Mouse (Mus musculus) T-helper 17 cell (primary cell): ENCODE results near the gene Spp2.

Experiments used
- in situ Hi-C, 2 experiments: fragments of 300-600 bp; cut with MboI, MseI; formaldehyde crosslinking; loops; 1 replicate in 1 of 2; 2 replicates in 1 of 2; pipeline ENCODE4 v1.15.1; 2025; ENCODE audit warnings: high pct_unique_total_duplicates in 2 of 2

Spp2 gene

DNA sequence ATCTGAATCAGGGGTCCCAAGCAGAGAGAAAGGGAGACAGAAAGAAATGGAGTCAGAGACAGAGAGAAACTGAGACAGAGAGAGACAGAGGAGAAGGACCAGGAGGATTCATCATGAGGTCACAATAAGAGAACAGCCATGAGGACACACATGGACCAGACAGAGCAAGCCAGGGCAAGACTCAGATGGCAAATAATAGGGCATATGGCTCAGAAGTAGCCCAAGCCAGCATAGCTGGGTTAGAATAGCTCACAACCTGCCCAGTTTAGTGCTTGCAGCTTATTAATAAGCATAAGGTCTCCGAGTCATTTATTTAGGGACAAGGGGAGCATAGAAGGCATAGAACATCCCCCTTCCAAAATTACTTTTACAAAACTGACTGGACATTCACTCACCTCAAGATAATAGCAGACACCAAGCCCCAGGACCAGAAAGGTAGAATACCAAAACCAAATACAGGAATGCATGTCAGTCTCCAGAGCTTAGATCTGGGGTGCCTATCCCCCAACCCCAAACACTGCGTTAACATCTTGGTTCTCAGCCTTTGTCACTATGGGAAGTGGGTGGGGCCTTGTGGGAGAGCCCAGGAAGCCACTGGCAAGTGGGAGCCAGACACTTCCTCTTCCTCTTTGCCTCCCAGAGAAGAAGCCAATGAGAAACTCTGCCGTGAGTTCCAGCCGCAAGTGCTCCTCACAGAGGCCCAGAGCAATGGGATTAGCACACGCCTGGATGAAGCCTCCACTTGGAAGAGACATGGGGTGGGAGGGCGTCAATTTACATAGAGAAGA lies 26.5 kb downstream of the Spp2 start:
- in situ Hi-C loops: no loop called here

DNA sequence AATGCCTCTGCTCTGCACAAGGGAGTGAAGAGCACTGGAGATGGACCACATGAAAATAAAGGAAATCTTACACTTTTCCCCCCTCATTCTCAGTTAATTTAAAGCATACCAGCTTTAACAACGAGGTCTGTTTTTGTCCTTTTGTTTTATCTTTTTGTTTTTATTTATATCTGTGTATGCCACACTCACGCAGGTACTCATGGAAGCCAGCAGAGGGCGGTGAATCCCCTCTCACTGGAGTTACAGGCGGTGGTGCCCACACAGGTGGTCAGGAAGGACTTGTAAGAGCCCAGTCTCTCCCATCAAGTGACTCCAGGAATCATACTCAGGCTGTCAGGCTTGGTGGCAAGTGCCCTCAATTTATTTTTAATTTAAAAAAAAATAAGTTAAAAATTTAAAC lies 27.3 kb downstream of the Spp2 start:
- in situ Hi-C loops: no loop called here

DNA sequence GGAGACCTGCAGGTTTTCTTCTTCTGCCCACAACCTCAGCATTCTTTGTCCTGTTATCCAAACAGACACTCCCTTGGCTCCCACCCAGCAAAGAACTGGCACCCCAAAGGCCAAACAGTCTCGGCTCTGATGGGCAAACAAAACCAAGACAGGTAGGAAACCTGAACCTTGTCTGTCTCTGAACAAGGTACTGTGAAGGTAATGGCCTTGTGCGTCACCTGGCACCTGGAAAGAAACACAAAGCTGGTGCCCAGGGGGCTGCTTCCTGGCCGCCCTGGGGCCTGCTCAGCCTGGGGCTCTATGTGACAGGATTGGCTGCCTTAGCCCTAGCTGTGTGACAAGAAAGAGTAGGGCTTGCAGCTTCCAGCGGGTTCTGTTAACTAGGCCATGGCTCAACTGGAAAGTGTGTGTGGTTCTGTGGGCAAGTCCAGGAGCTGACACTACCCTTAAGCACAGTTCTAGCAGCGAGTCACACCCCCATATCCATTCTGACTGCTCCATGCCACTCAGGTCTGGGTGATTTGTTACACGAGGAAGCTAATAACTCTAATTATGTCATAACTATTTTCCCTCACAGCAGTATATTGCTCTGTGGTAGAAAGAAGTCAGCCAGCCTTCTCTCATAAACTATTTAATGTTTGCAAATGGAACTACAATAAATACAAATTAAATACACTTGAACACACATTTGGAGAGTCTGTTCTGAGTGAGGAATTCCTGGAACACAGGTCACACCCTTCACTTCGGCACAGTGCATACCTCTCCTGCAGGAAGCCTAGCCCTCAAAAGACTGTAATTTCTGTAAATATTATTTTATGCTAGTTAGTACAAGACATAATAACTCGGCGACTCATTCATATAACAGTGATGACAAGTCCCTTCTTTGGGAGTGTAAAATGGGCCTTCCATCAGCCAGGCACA lies 30.7 kb downstream of the Spp2 start:
- in situ Hi-C loops: no loop called here

DNA sequence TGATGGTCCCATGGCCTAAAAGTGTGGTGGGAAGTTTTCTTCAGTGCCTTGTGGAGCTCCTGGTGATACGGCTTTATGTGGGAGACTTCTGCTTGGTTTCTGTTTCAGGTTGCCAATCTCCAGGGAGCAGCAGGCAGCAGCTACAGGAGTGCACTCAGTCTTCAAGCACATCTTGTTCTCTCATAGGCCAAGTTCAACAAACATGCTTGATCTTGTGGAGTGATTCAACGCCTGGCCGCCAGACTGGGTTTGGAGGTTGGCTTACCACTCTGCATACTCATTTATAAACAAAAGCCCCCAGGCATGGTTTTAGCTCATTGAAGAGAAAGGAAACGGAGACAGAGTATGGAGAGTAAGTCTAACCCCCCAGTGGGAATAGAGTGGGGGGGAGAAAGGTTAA lies 36.6 kb downstream of the Spp2 start:
- in situ Hi-C loops: no loop called here

DNA sequence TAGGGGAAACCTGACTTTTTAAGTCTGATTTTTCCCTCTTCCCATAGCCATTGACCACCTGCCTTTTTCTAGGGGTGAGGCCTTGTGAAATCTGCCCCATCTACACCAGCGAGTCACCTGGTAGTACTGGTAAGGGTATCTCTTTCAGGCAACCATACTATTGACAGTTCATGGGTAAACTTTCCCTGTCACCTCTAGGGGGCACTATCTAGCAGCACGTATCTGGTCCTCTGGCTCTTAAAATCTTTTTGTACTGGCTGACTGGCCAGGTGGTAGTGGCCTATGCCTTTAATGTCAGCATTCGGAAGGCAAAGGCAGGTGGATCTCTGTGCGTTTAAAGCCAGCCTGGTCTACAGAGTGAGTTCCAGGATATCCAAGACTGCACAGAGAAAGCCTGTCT lies 38.6 kb downstream of the Spp2 start:
- in situ Hi-C loops: loop anchor here in 1 of 2 experiments (5.0 kb wide), 1 partner anchor 117 kb away; no protein-coding TSS in a partner anchor

DNA sequence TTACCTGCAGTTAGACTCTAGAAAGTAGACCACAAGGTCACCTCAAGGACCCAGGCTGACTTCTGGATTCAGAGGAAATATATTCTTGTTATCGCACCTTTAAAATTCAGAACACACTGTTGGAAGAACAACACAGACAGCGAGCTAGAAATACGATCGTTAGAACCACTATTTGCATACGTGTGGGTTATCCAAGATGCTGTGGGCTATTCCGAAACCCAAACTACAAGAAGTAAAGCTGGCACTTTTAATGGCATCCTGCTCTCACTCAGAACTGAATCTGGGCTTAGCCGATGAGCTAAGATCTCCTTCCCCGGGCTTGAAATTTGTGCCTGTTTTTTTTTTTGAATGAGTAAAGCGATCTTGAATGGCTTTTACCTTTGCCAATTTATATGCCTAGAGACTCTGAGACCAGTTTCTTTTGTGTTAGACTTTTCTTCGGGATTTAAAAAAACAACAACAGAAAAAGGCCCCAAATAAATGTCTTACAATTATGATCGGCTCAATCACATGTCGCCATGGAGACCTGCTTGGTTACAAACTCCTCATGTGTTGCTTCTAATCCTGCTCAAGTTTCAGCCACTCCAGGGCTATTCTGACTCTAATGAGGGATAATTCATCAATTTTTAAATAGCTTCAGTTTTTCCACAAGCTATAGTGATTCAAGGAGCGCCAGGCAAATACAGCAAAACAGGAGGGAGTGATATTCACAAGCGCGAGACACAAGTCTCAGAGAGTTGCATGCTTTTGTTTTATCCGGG lies 39.7 kb downstream of the Spp2 start:
- in situ Hi-C loops: loop anchor here in 1 of 2 experiments (5.0 kb wide), 1 partner anchor 116 kb away; no protein-coding TSS in a partner anchor

DNA sequence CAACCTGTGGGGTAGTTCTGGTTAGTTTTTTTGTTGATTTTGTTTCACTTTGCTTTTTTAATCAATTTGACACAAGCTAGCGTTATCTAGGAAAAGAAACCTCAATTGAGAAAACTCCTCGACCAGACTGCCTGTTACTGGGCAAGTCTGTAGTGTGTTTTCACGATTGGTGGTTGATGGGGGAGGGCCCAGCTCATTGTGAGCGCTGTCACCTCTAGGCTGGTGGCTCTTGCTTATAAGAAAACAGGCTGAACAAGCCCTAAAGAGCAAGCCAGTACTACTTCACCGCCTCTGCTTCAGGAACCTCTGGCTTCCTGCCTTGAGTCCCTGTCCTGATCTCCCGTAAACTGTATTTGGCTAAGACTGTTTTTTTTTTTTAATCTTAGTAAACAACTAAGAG lies 40.7 kb downstream of the Spp2 start:
- in situ Hi-C loops: loop anchor here in 1 of 2 experiments (5.0 kb wide), 1 partner anchor 115 kb away; no protein-coding TSS in a partner anchor

DNA sequence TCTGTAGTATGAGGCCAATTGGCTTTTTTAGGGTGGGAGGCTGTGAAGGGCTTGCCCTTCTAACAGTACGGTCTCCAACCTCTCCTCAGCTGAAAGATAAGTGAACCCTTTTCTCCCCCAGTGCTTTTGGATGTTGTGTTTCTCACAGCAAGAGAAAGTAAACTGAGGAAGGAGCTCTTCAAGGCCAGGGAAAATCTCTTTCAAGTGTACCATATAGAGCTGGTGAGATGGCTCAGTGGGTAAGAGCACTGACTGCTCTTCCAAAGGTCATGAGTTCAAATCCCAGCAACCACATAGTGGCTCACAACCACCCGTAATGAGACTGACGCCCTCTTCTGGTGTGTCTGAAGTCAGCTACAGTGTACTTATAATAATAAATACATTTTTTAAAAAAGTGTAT lies 41.3 kb downstream of the Spp2 start:
- in situ Hi-C loops: loop anchor here in 1 of 2 experiments (5.0 kb wide), 1 partner anchor 114 kb away; no protein-coding TSS in a partner anchor

DNA sequence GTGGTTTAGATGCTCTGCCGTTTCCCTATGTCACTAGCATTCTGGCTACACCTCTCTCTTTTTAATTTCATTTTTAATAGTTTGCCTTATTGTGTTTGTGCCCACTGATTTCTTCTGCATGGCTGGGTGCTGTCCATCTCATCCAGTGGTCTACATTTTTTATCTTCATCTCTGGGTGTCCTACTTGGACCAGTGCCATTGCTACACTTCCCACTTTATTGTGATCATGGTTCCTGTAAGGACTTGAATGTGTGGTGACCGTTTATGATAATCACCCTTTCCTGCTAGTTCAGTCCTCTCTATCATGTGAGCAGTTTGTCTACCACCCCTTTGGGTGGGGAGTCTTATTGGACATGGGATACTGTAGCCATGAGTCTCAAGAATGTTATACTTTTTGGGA lies 43.0 kb downstream of the Spp2 start:
- in situ Hi-C loops: loop anchor here in 1 of 2 experiments (5.0 kb wide), 1 partner anchor 113 kb away; no protein-coding TSS in a partner anchor

DNA sequence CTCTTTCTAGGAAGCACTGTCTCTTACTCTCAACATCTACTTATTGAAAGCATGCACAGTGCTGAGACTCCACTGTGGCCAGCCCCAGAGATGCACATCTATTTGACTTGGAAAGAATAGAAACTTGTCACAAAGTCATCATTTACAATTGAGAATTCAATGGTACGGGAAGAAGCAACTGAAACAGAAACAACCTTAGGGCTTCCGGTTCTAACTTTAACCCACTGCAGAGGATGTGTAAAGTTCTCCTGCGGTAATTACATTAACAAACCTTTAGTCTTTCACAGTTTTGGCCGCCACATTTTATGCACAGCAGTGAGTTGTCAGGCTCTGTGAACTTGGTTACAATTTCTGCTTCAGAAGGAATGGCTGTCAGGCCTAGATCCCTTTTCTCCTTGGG lies 43.9 kb downstream of the Spp2 start:
- in situ Hi-C loops: no loop called here

DNA sequence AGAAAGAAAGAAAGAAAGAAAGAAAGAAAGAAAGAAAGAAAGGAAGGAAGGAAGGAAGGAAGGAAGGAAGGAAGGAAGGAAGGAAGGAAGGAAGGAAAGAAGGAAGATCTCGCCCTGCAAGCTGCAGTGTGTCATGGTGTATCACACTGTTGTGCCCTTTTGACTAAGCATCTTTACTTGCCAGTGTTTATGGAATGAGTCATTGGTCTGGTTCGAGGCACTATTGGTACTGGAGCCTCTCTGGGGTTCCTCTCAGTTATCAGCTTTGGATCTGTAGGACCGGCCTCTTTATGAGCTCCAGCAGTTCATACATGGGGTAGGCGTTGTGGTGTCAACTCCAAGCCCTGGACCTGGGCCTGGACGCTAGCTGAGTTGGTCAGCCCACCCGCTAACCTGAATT lies 45.4 kb downstream of the Spp2 start:
- in situ Hi-C loops: no loop called here

DNA sequence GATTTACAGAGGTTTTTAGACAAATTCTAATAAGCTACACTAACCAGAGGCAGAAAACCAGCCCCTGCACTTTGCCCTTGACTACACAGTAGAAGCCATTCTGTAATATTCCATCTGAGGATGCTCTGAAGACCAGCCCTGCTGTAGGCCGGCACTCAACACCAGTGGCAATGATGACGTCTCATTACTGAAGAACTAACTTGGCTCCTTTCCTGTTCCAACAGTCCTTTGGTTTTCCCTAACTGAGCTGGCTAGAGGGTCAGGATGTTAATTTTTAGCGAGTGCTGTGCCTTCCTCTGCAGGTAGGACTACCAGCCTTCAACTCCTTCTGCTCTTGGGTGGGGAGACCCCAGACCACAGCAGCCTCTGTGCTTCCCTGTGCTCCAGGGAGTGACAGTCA lies 47.9 kb downstream of the Spp2 start:
- in situ Hi-C loops: no loop called here

DNA sequence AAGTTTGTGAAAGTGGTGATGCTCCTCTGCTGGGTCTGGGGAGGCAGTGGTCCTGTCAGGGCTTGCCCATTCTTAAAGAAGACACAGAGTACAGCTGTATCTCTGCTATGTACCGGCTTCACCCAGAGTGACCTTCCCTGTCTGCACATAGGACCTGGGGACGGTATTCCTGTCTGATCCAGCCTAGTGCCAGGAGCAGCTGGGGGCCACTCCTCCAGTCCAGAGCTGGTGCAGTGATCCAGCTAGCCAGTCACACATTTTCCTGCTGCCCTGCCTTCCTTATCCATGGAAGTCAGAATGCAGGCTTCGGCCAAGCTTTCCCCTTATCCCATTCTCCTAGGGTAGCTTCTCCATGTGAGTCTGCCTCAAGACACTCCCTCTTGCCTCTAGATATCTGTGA lies 49.0 kb downstream of the Spp2 start:
- in situ Hi-C loops: no loop called here

DNA sequence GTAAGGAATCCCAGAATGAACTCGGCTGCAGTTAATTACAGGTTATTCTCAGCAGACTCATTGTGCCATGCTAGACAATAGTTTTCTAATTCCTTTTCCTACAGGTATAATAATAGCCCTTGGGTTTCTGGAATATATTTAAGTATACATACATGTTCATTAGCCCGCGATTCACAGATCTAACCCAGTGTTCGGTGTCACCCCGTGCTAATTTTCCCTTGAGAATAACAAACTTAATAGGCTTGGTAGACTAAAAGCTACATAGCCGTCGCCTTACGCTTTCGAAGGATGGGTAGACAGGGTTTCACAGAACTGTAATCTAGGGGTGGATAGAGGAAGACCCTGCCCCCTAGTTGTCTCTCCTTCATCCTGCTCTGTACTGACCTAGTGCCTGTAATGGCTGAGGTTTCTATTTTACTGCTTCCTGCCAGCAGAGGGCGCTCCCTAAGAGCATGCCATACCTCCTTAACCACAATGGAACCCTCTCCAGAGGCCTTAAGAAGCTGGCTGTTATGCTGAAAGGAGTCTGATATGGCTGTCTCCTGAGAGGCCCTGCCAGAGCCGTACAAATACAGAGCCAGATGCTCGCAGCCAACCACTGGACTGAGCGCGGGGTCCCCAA lies 49.8 kb downstream of the Spp2 start:
- in situ Hi-C loops: no loop called here

DNA sequence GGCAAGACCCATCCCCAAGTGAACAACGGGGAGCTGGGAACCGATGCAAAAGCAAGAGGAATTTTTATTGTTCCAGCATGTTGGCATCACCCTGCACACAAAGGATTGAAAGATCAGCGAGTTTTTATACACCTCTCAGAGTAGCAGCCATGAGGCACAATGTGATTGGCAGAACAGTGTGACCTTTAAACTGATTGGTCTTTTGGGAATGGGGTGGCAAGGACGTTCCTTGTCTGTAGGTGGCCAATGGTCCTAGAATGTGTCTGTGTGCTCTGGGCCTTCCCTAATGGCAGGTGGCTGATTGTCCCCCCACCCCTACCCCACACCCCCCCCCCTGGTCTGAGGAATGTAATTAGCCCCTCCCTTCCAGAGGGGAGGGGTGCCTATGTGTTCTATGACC lies 52.4 kb downstream of the Spp2 start:
- in situ Hi-C loops: no loop called here

DNA sequence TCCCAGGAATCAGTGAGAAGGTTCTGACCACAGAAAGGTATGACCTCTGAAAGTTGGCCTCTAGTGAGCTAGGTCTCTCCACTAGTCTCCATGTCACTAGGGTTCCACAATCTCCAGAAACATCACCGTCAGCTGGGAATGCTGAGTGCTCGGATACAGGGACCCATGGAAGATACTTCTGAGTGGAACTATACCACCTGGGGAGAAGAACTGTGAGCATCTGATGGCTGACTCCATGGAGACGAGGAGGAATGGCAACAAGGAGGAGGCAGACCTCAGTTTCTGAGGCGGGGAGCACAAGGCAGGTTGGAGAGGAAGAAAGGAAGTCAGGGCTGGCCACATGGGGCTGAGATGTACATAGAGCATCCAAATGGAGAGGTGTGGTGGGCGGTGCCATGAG lies 52.9 kb downstream of the Spp2 start:
- in situ Hi-C loops: no loop called here

DNA sequence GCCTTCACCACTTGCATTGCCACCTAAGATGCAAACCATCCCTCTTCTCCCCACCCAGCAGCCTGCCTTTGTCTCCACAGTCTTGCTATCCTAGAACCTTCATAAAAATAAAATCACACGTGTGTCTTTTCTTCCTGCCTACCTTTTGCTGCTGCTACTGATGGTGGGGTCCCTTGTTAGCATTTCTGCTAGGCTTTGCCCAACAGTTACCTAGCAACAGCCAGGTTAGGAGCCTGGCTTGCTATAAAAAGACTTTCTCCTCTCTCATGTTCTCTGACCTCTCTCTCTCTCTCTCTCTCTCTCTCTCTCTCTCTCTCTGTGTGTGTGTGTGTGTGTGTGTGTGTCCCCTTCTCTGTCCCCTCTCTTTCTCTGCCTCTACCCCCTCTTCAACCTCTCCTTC lies 54.3 kb downstream of the Spp2 start:
- in situ Hi-C loops: no loop called here

DNA sequence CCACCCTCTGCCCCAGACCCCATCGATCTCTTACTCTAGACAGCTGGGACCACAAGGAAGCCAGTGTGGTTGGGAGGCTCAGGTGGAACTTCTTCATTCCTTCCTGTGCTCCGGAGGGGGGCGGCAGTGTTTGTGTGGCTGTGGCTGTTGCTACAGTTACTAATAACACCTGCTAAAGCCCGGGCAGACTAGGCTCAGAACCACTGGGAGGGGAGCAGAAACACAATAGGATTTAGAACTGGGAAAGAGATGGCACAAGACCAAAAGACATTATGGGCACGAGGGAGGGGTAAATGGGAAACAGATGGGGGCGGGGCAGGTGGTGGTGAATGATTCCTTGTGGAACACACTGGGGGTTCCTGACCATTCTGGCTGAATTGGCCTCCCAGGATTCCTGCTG lies 55.7 kb downstream of the Spp2 start:
- in situ Hi-C loops: no loop called here

DNA sequence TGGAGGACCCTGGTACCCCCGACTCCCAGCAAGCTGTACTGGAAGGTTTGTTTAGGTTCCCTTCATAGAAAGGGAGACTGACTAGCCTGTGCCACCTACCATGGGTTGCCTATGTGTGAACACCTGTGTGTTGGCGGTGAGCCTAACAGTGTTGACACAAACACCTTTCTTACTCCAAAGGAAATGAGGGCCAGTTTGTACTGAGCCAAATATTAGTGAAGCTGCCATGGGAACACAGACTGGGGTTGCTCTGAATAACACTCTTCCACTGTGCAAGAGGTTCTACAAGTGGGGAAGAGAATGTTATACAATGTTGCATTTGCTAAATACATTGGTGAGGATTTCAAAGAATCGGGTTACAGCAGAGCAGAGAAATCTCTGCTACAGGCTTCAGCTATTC lies 56.5 kb downstream of the Spp2 start:
- in situ Hi-C loops: no loop called here

DNA sequence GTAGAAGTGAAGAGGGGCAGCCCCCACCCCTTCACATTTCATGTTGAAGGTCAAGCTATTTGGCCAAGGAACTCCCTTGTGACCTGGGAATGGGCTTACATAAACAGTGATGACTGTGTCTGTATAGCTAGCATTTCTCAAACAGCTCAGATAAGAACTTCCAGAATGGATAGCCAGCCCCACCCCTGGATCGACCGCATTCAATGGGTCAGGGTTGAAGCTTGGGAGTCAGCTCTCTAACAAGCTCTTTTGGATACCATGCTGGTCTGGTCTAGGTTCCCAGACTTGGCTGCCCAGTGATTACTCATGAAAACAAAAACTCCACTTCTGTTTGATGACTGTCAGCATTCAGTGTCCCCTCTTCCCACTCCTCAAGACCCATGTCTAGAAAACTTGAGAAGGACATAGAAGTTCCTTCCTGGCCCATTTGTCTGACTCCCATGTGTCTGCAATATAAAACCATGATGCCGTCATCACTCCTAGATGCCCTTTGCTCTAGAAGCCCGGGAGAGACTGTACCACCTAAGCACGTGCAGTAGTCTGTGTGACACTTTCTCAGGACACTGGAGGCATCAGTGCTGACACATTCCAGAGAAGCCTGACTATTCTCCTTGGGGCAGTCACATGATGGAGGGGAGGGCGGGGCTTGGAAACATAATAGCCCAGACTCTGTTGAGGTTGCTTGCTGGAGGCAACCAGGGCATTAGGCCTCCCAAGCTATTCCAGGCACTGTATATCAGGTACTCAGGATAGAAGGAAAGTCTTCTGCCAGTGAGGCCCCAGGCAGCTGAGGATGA lies 57.5 kb downstream of the Spp2 start:
- in situ Hi-C loops: no loop called here
